Mouse (Mus musculus) heart, postnatal 0 days (tissue): ENCODE measurements around the gene Rcan1. TPM values are rescaled to one million over a fixed set of nuclear protein-coding genes. Genes with fewer than 3 reads are reported as not detected.

Experiments used
- ATAC-seq: fragments of 200-750 bp; cut with Nextera tagmentation; 2 replicates; pipeline ENCODE4 v1.8.0; 2017; ENCODE audit warnings: low read depth, moderate number of reproducible peaks, moderate library complexity; ENCODE audit not compliant: insufficient read depth
- DNase-seq: peaks from one replicate; pipeline ENCODE4 v3.0.0-alpha.2; 2016; ENCODE audit warnings: low spot score
- H3K27ac ChIP-seq: fragments of 300-500 bp; sonication (generic); 2 replicates; pipeline ENCODE4 v1.5.1; 2014; ENCODE audit warnings: low read depth, mild to moderate bottlenecking
- H3K27me3 ChIP-seq: fragments of 300-500 bp; sonication (generic); 2 replicates; pipeline ENCODE4 v1.6.1; 2014; ENCODE audit warnings: low read length, mixed read lengths; ENCODE audit not compliant: control insufficient read depth, insufficient read depth
- H3K36me3 ChIP-seq: fragments of 300-500 bp; sonication (generic); replicated peaks from 2 replicates; pipeline ENCODE4 v1.6.1; 2014; ENCODE audit warnings: low read length, mixed read lengths; ENCODE audit not compliant: control insufficient read depth, insufficient read depth
- H3K4me1 ChIP-seq: fragments of 300-500 bp; sonication (generic); 2 replicates; pipeline ENCODE4 v1.6.1; 2014; ENCODE audit warnings: antibody characterized with exemption; ENCODE audit not compliant: control insufficient read depth, insufficient read depth
- H3K4me2 ChIP-seq: fragments of 300-500 bp; sonication (generic); 2 replicates; pipeline ENCODE4 v1.6.1; 2014; ENCODE audit warnings: low read depth, mild to moderate bottlenecking, low read length, moderate library complexity
- H3K4me3 ChIP-seq: fragments of 300-500 bp; sonication (generic); 2 replicates; pipeline ENCODE4 v1.5.1; 2014; ENCODE audit warnings: low read depth, low read length
- H3K9ac ChIP-seq: fragments of 300-500 bp; sonication (generic); replicated peaks from 2 replicates; pipeline ENCODE4 v1.6.1; 2014; ENCODE audit warnings: low read depth, low read length, mixed read lengths
- H3K9me3 ChIP-seq: fragments of 300-500 bp; sonication (generic); replicated peaks from 2 replicates; pipeline ENCODE4 v1.6.1; 2016; ENCODE audit warnings: low read length; ENCODE audit not compliant: control insufficient read depth
- CTCF ChIP-seq: IDR thresholded peaks from 2 replicates; pipeline ENCODE4 v1.5.1; 2016; ENCODE audit warnings: antibody characterized with exemption, control low read depth, low read depth
- EP300 ChIP-seq: IDR thresholded peaks from 2 replicates; pipeline ENCODE4 v1.6.1; 2016; ENCODE audit warnings: antibody characterized with exemption, low read depth
- WGBS: fragments of 180-500 bp; shearing (Covaris S2); extraction: QIAGEN DNeasy Blood & Tissue Kit; methylation state at CpG from one replicate; pipeline ENCODE4 v1.1.7; 2014; 5-methylcytosine and 5-hydroxymethylcytosine counted together
- polyA plus RNA-seq: library from polyadenylated mRNA; unstranded; fragments of >200 nt; fragmentation: Nextera tagmentation; extraction: Ambion mirVana; gene quantifications from 2 replicates; pipeline ENCODE4 v1.2.1, GENCODE M21; 2015
- total RNA-seq: library from RNA; depleted of rRNA; stranded (reverse); fragments of >200 nt; gene quantifications from 2 replicates; pipeline ENCODE4 v1.2.3, GENCODE M21; 2014; ENCODE audit warnings: low replicate concordance

The Rcan1 gene
- total and polyA plus RNA-seq, 2 experiments from 2014 or later = 64.6 to 83.7 TPM

DNA sequence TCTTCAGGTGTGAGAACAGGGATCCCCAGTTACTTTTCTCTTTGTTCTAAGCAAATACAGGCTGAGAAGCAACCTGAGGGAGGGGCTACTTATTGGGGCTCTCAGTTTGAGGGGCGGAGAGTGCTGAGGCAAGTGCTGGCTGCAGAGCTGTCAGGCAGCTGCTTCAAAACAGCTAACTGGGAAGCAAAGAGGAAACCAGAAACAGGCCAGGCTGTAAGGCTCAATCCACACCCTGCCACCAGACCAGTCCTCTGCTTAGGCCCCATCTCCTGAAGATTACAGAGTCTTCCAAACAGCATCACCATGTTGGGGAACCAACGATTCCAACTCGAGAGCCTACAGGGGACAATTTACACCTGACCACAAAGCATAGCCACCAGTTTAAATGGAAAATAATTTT lies 2.2 kb upstream of the Rcan1 start:
- H3K9ac ChIP-seq = no peak overlapping the region
- WGBS = 56% methylated on average over 3 of the region's 3 CpGs
- ATAC-seq (no peak), DNase-seq (no peak)
- H3K36me3 ChIP-seq = no peaks in the 10 kb centered on the region
- H3K9me3 ChIP-seq = no peaks in the 10 kb centered on the region
- H3K27ac ChIP-seq = no peak overlapping the region
- no peaks in the 10 kb centered on the region for H3K4me1 ChIP-seq
- H3K27me3 ChIP-seq = no peaks in the 10 kb centered on the region
- TF ChIP-seq CTCF (no peak), EP300 (no peak)
- H3K4me3 ChIP-seq = no peak overlapping the region
- H3K4me2 ChIP-seq = no peak overlapping the region

DNA sequence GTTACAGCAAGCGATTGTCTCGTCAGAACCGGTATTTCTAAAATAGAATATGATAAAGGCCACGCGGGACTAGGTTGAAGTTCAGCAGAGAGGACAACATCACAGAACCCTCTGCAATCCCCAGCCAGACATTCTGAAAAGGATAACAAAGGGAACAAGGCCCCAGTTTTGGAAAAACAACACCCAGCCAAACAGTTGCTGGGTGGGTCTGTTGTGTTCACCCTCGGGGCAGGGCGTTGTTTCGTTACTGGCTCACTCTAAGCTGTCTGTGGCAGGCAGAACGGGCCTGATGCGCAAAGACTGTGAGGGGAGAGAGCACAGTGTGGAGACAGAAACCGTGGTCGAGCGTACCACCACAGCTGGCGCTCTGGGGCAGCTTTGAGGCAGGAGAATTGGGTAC lies 2.2 kb downstream of the Rcan1 start:
- Histone ChIP-seq H3K9ac (no peak overlapping the region), H3K4me3 (no peak overlapping the region), H3K36me3 (no peaks in the 10 kb centered on the region), H3K9me3 (no peaks in the 10 kb centered on the region), H3K27me3 (no peaks in the 10 kb centered on the region), H3K4me2 (no peak overlapping the region), H3K4me1 (peaks cover 7% of the 10 kb centered on the region), H3K27ac (no peak overlapping the region)
- TF ChIP-seq CTCF (no peak), EP300 (no peak)
- WGBS = 54% methylated on average over 14 of the region's 14 CpGs
- DNase-seq (no peak), ATAC-seq (no peak)

DNA sequence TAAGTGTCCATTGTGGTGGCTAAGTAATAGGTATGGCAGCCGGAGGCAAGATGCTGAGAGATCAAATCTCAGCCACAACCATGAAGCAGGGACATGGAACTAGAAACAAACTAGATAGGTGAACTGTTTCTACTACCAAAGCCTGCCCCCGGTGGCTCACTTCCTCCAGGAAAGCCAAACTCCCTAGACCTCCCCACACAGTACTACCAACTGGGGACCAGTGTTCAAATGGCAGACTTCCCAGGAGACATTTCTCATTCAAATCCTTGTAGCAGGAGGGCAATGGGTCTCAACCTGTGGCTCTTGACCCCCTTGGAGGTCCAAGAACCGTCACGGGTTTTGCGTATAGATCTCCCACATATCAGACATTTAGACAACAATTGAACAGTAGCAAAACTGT lies 3.6 kb downstream of the Rcan1 start:
- Histone ChIP-seq H3K4me1 (peaks cover 10% of the 10 kb centered on the region), H3K27ac (no peak overlapping the region), H3K9ac (no peak overlapping the region), H3K4me3 (no peak overlapping the region), H3K4me2 (no peak overlapping the region), H3K36me3 (no peaks in the 10 kb centered on the region), H3K9me3 (no peaks in the 10 kb centered on the region), H3K27me3 (no peaks in the 10 kb centered on the region)
- WGBS = 77% methylated on average over 5 of the region's 5 CpGs
- no peak for ATAC-seq
- no peak for DNase-seq
- TF ChIP-seq EP300 (no peak), CTCF (no peak)

DNA sequence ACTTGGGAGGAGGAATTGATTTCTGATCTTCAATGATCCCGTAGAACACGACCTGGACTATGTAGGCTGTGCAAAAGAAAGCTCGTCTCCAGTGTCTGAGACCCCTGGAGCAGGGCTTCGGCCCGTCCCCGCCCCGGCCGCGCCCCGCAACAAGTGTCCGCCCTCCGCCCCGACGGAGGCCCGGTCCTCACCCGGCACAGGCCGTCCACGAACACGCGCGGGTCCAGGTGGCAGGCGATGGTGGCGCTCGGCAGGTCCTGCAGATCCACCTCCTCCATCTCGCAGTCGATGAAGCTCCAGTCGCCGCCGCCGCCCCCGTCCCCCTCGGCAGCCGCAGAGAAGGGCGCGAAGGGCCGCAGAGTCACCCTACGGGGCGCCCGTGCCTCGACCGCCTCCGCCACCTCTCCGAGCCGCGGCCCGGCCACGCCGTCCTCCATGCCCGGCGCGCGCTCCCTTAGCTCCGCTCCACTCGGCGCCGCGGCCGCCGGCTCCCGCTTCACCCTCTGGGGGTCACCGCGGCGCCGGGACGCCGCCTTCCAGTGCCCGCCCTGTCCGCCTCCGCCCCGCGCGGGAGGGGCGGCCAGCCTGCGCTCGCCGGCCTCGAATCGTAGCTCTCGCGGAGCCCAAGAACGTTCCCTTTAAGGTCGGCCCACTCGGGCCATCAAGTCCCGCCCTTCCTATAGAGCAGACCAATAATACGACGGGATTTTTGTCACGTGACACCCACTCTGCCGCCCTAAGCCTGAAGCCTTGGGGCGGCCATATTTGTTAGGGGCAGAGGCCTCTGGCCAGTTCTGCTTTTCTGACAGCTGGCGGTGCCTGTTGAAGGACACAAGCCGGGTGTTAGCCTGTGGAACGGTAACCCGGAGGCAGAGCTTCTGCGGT lies 4.8 kb downstream of the Rcan1 start:
- Histone ChIP-seq H3K4me2 (peak overlapping the region; percentile 96), H3K36me3 (no peaks in the 10 kb centered on the region), H3K9ac (peak overlapping the region; percentile 94), H3K9me3 (no peaks in the 10 kb centered on the region), H3K4me3 (peak overlapping the region; percentile 98), H3K27me3 (no peaks in the 10 kb centered on the region), H3K27ac (peak overlapping the region; percentile 93), H3K4me1 (peaks cover 10% of the 10 kb centered on the region)
- DNase-seq (peak; percentile 99), ATAC-seq (peak; percentile 95)
- WGBS = under 1% methylated on average over 82 of the region's 94 CpGs
- TF ChIP-seq CTCF (no peak), EP300 (peak; percentile 16; the same call in 1 of the 2 replicates)

GRCm38 (mm10) chr16:92465226-92465625 lies 5.4 kb downstream of the Rcan1 start:
- H3K27ac ChIP-seq = peak overlapping the region; percentile 93
- H3K36me3 ChIP-seq = no peaks in the 10 kb centered on the region
- peak overlapping the region; percentile 94 for H3K9ac ChIP-seq
- WGBS = under 1% methylated on average over 10 of the region's 10 CpGs
- peak overlapping the region; percentile 96 for H3K4me2 ChIP-seq
- peak overlapping the region; percentile 98 for H3K4me3 ChIP-seq
- no peak; the same call in 1 of the 2 replicates for ATAC-seq
- peaks cover 10% of the 10 kb centered on the region for H3K4me1 ChIP-seq
- no peak for TF ChIP-seq CTCF
- TF ChIP-seq EP300 = no peak
- peak; percentile 63 for DNase-seq
- no peaks in the 10 kb centered on the region for H3K9me3 ChIP-seq
- no peaks in the 10 kb centered on the region for H3K27me3 ChIP-seq
